Mouse (Mus musculus) liver, postnatal 0 days (tissue): Measurements from ENCODE around the gene Stx3.

ENCODE experiments used
- CTCF ChIP-seq: sonication (generic); IDR thresholded peaks from 2 replicates; pipeline ENCODE4 v1.5.1; 2016; ENCODE audit warnings: antibody characterized with exemption, low read depth
- EP300 ChIP-seq: IDR thresholded peaks from 2 replicates; pipeline ENCODE4 v1.6.1; 2016; ENCODE audit warnings: antibody characterized with exemption, low read depth, mild to moderate bottlenecking

DNA sequence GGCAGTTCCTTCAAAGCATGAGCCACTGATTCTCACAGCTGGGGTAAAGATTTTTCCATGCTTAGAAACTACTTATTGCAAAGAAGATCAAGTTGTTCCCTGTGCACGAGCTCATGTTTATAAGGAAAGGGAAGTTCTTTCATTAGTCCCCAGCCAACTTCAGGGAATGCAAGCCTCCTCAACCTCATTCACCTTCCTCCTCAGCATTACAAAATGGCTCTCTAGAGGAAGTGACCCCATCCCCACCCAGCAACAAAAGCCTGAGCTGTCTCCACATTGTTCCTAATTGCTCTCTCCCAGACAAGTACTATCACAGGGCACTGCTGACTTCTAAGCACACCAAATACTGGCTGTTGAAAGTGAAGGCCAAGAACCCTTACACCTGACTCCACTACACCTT is 14.8 kb downstream of the Stx3 start:
- TF ChIP-seq CTCF, result no peak
- TF ChIP-seq EP300, result no peak
